Mouse (Mus musculus) frontal cortex, postnatal 36 days (tissue): ENCODE data around the gene Pde4b.
"Not testable (repeated sequence)": the region's sequence is repeated elsewhere in the genome, so short reads cannot be mapped to it uniquely, and the experiment has no call there.

ENCODE experiments used
- DNase-seq, 2 experiments: peaks; one replicate each; pipeline ENCODE4 v3.0.0; 2022; ENCODE audit warnings: low spot score in 2 of 2

Pde4b gene

GRCm38 (mm10) chr4:102087091-102087565, at the start of gene Pde4b:
Pde4b (plus strand) TSS chr4:102087543.
- no peak for DNase-seq

DNA sequence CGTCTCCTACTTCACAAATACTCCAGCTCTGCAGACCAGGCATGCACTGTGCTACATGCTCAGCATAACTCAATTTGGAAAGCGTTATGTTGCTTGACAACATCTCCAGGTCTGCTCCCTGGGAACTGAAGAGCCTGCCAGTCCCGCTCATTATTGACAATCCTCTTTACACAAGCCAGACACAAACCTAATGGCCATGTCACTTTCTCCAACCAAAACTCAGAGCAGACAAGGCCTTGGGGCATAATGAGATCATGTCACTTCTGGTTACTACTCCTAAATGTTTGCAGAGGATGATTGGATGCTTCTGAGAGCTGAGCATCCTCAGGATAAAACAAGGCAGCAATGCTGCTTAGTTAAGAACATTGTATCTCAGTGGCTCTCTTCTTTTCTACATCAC, 47.2 kb upstream of the Pde4b start:
- no peak for DNase-seq

- no peak for DNase-seq
Measured at GRCm38 (mm10) chr4:102045183-102046140, 41.9 kb upstream of the Pde4b start.

- not testable (repeated sequence) for DNase-seq
Measured at GRCm38 (mm10) chr4:102049368-102049767, 38.0 kb upstream of the Pde4b start.

DNA sequence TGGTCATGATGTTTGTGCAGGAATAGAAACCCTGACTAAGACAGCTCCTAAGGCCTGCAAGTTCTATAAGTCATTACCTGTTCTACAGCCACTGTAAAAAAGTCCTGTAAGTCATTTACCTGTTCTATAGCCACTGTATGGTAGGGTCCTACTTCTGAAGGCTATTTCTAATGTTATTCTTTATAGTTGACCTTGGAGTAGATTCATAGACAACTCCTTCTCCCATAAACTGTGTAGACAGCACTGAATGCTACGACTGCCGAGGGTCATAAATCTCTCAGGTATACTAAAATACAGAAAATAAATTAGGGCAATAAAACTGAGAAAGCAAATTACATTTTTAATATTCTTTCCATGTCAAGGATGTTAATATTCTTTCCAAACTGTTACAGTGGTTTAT, 26.0 kb upstream of the Pde4b start:
- no peak for DNase-seq

- no peak for DNase-seq
Measured at GRCm38 (mm10) chr4:102069314-102069713, 18.0 kb upstream of the Pde4b start.

DNA sequence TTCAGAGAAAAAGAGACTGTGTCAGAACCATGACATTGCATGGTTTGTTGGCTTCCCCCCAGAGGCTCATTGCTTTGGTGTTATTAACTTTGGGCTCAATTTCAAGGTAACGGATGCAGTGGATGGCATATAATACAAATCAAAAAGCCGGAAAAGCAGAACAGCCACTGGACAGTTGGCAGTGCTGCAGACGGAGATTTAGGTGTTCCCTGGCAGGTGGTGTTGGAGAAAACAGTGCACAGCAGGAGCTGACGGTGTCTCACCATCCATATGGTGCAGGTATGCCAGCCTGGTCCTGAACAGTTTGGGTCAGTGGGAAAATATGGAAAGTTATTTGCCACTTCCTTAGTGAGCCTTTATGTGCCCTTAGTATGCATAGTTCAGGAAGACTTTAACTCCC, 1.0 kb upstream of the Pde4b start:
- no peak for DNase-seq

DNA sequence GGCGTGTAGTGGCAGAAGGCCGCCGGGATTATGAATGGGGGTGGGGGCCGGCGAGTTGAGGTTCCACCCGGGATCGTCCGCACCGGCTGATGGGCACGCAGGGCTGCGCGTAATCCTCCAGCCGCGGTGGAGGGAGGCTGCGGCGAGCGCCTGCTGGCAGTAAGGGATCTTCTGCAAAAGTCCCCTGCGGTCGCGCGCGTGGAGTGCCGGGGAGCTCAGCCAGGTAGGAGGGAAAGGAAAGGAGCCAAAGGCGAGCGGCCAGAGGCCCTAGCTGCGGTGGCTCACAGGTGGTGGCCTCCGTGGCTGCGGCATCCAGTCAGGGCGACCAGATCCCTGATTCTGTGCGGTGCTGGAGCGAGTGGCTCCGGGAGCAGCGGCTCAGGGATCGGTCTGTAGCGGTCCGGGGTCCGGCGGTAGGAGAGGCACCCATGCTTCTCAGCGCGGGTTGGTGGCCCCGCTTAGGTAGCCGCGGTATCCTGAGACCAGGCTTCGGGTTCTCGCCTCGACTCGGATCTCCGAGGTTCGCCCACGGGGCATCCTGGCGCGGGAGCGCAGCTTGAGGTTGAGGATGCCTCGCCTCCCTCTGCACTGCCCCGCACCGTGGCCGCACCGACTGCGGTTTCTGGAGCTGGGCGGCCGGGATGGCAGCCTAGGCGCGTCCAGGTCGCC, 357 bp downstream of the Pde4b start:
- peak; percentile 45 to 61 for DNase-seq

GRCm38 (mm10) chr4:102088235-102088867, 1.0 kb downstream of the Pde4b start:
- peak; percentile 25 to 43 for DNase-seq

DNA sequence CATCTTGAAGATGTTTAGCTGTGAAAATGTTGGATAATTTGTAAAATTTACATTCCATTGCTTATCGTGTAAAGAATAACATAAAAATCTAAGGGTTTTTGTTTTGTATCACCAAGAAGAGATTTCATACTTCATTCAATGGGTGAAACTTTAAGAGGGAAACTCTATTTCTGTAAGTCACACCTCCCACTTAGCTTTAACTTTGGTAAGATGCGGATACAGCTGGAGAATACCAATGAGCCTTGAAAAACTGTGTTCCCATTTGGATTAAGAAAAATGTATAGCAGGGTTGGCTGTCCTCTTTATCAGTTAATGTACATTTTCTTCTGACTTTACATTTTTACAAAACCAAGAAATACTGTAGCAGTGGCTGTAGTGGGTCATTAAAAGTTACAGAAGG, 8.5 kb downstream of the Pde4b start:
- peak in 1 of 2 experiments; percentile 41 for DNase-seq

DNA sequence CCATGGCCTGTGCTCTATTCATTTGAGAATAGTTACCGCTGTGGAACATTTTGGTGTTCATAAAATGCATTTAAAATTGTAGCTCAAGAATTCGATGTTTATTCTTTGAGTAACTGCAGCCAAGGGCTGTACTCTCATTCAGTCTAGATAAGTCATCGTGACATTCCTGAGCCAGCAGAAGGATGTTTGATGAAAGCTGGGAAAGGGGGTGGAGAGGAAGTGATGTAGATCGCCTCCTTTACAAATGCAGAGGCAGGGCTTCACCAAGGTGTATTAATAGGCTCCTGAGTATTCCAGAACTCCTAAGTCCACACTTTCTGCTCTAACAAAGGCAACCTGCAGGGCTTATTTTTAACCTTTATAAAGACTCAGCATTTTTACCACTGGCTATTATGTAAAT, 14.9 kb downstream of the Pde4b start:
- peak; percentile 30 to 45 for DNase-seq

- no peak for DNase-seq
Measured at GRCm38 (mm10) chr4:102104534-102105014, 17.2 kb downstream of the Pde4b start.

DNA sequence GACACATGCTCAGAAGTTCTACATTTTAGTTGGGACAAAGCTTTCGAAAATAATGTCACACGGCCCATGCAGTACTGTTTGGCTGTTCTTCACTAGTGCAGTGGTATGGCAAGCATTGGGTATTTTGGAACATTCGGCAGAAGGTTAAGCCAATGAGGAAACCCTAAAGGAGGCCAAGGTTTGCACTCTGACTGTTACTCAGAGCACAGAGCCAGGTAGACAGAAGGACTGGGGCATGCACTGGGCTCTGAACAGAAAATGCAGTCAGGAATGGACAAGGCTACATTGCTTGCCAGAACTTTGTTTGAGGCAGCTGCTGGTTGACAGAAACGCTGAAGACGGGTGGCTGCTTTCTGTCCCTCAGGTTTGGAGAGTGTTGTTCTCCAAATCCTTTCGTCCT, 19.4 kb downstream of the Pde4b start:
- DNase-seq = no peak

GRCm38 (mm10) chr4:102119454-102119853, 32.1 kb downstream of the Pde4b start:
- DNase-seq = no peak

DNA sequence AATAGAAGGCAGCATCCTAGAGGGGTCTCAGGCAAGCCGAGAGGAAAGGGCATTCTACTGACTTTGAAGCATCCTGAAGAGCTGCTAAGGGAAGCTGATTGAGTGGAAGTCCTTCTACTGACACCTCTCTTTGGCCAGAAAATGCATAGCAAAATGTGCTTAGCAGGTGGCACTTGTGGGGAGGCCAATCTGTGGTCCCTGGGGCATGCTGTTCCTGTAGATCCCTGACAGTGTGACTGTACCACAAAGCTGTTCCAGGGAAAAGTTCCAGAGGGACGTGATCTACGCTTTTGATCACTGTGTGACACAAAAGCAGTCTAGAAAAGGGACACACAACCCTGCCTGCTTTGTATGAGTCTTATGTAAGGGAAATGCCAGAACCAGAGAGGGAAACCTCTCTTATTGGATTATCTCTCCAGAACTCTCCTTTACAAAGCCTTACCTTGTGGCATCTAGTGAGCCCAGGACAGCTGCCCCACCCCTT, 49.1 kb downstream of the Pde4b start:
- DNase-seq = no peak

DNA sequence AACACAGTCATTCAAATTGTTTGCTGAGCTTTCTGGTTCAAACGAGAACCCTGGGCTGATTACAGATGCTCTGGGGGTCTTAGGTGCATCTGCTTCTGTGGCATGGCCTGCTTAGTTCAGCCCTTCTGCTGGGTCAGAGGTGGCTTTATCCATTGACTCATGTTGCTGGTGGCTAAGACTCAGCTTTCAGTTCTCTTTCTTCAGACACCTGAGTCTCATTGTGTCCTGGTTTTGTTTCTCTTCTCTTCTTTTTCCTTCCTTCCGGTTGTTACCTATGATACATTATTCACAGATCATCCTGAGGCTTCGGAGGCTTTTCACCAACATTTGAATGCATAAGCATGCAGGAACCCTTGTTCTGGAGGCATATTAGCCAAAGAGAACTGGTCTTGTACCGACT, 51.0 kb downstream of the Pde4b start:
- DNase-seq = no peak

GRCm38 (mm10) chr4:102141241-102141640, 53.9 kb downstream of the Pde4b start:
- no peak for DNase-seq

DNA sequence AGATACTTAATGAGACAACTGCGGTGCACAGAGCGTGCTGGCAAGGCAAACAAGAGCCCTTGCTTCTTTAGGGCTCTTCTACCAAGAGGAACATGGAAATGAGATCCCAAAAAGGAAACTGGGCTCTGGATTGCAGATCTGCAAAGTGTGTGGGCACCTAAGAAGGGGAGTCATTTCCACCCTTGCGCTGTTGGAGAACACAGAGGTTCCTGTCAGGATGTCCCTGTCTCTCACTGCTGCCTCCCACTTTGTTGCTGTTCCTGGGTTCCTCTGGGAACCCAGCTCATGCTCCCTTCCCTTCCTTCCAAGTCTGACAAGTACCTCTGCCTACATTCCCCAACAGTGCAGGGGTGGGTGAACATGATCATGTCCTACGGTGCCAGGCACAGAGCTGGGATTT, 61.4 kb downstream of the Pde4b start:
- peak; percentile 76 to 83 for DNase-seq

- no peak for DNase-seq
Measured at GRCm38 (mm10) chr4:102159178-102159577, 71.8 kb downstream of the Pde4b start.

DNA sequence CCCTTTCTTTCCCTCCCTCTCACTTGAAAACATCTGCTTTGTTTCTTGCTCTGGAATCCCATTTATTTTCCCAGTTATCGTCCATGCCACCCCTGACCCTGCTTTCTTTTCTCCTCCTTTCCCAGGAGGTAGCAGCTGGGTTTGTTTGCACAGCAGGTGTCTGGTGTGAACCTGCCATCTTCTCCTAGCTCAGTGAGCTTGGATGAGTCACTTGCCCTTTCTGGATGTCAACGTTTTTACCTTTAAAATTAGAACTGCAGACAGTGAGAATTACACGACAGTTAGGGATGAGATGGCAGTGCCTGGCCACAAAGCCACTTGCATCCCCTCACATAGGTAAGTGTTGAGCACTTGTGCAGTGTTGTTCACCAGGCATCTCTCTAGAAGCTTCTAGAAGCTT, 84.3 kb downstream of the Pde4b start:
- peak in 1 of 2 experiments; percentile 31 for DNase-seq

GRCm38 (mm10) chr4:102172711-102173213, 85.4 kb downstream of the Pde4b start:
- DNase-seq = no peak

- no peak for DNase-seq
Measured at GRCm38 (mm10) chr4:102175985-102176384, 88.6 kb downstream of the Pde4b start.
